Mouse (Mus musculus) liver, postnatal 0 days (tissue): ENCODE measurements at regions not wholly inside any gene's neighbourhood (a gene's known extent, or its start where the extent isn't known, plus 50 kb on each side); places are given as distances from the start of the nearest gene placed in this dataset.

Experiments used
- ATAC-seq: fragments of 200-750 bp; cut with Nextera tagmentation; 2 replicates; pipeline ENCODE4 v1.8.0; 2017; ENCODE audit warnings: mild to moderate bottlenecking, moderate library complexity
- DNase-seq: peaks from one replicate; pipeline ENCODE4 v3.0.0-alpha.2; 2016
- H3K27ac ChIP-seq: fragments of 300-500 bp; sonication (generic); 2 replicates; pipeline ENCODE4 v1.5.1; 2014; ENCODE audit warnings: antibody characterized with exemption, moderate library complexity, mild to moderate bottlenecking, low read depth
- H3K27me3 ChIP-seq: fragments of 300-500 bp; sonication (generic); 2 replicates; pipeline ENCODE4 v1.6.1; 2014; ENCODE audit warnings: low read length, control low read depth, mixed read lengths; ENCODE audit not compliant: insufficient read depth
- H3K36me3 ChIP-seq: fragments of 300-500 bp; sonication (generic); replicated peaks from 2 replicates; pipeline ENCODE4 v1.6.1; 2014; ENCODE audit warnings: mild to moderate bottlenecking, control low read depth, low read length, moderate library complexity, mixed read lengths; ENCODE audit not compliant: insufficient read depth
- H3K4me1 ChIP-seq: fragments of 300-500 bp; sonication (generic); 2 replicates; pipeline ENCODE4 v1.6.1; 2014; ENCODE audit warnings: antibody characterized with exemption, mild to moderate bottlenecking, control low read depth; ENCODE audit not compliant: insufficient read depth
- H3K4me2 ChIP-seq: fragments of 300-500 bp; sonication (generic); 2 replicates; pipeline ENCODE4 v1.6.1; 2014; ENCODE audit warnings: low read depth, mild to moderate bottlenecking, low read length, moderate library complexity, mixed read lengths
- H3K4me3 ChIP-seq: fragments of 300-500 bp; sonication (generic); 2 replicates; pipeline ENCODE4 v1.5.1; 2014; ENCODE audit warnings: low read depth, low read length
- H3K9ac ChIP-seq: fragments of 300-500 bp; sonication (generic); replicated peaks from 2 replicates; pipeline ENCODE4 v1.6.1; 2014; ENCODE audit warnings: mild to moderate bottlenecking, moderate library complexity
- H3K9me3 ChIP-seq: fragments of 300-500 bp; sonication (generic); 2 replicates; pipeline ENCODE4 v1.6.1; 2016; ENCODE audit warnings: mild to moderate bottlenecking, control low read depth, low read length, mixed read lengths
- CTCF ChIP-seq: sonication (generic); IDR thresholded peaks from 2 replicates; pipeline ENCODE4 v1.5.1; 2016; ENCODE audit warnings: antibody characterized with exemption, low read depth
- EP300 ChIP-seq: IDR thresholded peaks from 2 replicates; pipeline ENCODE4 v1.6.1; 2016; ENCODE audit warnings: antibody characterized with exemption, low read depth, mild to moderate bottlenecking
- WGBS: fragments of 180-500 bp; shearing (Covaris S2); extraction: QIAGEN DNeasy Blood & Tissue Kit; methylation state at CpG from one replicate; pipeline ENCODE4 v1.1.7; 2014; ENCODE audit not compliant: insufficient replicate concordance; 5-methylcytosine and 5-hydroxymethylcytosine counted together

DNA sequence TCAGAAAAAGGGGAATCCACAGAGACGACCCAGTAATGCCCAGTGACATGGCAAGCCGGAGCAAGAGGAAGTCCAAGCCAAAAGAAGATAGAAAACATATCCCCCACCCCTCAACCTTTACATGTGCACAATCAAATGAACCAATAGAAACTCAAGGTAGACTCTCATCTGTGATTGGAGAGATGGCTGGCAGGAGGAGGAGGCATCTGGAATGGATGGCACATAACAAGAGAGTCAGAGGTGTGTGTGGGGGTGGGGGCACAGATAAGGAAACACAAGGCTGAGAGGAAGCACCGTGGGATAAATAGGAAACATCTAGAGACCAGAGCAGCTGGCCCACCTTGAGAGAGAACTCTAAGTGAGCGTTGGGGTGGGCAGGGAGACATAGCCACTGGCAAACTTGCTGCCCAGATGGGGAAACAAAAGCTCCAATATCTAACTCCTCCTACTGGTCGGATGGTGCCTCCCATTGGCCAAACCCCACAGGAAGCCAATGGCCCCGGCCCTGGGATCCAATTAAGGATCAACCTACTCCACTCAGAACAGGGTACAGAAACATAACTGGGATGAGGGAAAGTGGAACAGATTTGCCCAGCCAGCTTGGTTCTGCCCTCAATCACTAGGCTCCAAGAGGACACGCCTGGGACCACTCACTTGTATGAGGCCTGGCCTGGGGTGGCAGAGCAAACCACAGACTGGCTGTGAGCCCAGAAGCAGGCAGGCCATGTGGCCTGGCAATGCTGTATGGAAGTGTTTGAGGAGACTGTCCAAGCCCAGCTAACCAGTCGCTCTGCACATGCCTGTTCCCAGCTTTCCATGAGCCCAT lies 357.9 kb downstream of the Bcor start:
- Histone ChIP-seq H3K4me3 (no peak overlapping the region), H3K27me3 (peaks cover 12% of the 10 kb centered on the region; the same call in 1 of the 2 replicates), H3K36me3 (no peaks in the 10 kb centered on the region), H3K9me3 (no peaks in the 10 kb centered on the region), H3K4me1 (no peaks in the 10 kb centered on the region), H3K27ac (no peak overlapping the region), H3K9ac (no peak overlapping the region), H3K4me2 (no peak overlapping the region)
- ATAC-seq, result no peak
- WGBS, result 46% methylated on average over 8 of the region's 8 CpGs
- DNase-seq, result no peak
- TF ChIP-seq EP300, result no peak
- no peak for TF ChIP-seq CTCF

GRCm38 (mm10) chrX:11803239-11803638 lies 356.9 kb downstream of the Bcor start:
- Histone ChIP-seq H3K4me3 (no peak overlapping the region), H3K4me2 (no peak overlapping the region), H3K36me3 (no peaks in the 10 kb centered on the region), H3K9me3 (no peaks in the 10 kb centered on the region), H3K27me3 (peaks cover 18% of the 10 kb centered on the region), H3K9ac (no peak overlapping the region), H3K4me1 (no peaks in the 10 kb centered on the region), H3K27ac (no peak overlapping the region)
- ATAC-seq (no peak), DNase-seq (no peak)
- no peak for TF ChIP-seq CTCF
- no peak for TF ChIP-seq EP300
- 26% methylated on average over 9 of the region's 9 CpGs for WGBS

GRCm38 (mm10) chrX:11806896-11807252 lies 353.3 kb downstream of the Bcor start:
- DNase-seq, result no peak
- TF ChIP-seq EP300 (no peak), CTCF (no peak)
- Histone ChIP-seq H3K36me3 (no peaks in the 10 kb centered on the region), H3K4me3 (peak overlapping the region; percentile 45), H3K9ac (peak overlapping the region; percentile 54; the same call in 1 of the 2 replicates), H3K27ac (no peak overlapping the region), H3K4me1 (no peaks in the 10 kb centered on the region), H3K27me3 (peaks cover 18% of the 10 kb centered on the region), H3K9me3 (no peaks in the 10 kb centered on the region), H3K4me2 (peak overlapping the region; percentile 77)
- WGBS, result 10% methylated on average over 22 of the region's 22 CpGs
- no peak; the same call in 1 of the 2 replicates for ATAC-seq

DNA sequence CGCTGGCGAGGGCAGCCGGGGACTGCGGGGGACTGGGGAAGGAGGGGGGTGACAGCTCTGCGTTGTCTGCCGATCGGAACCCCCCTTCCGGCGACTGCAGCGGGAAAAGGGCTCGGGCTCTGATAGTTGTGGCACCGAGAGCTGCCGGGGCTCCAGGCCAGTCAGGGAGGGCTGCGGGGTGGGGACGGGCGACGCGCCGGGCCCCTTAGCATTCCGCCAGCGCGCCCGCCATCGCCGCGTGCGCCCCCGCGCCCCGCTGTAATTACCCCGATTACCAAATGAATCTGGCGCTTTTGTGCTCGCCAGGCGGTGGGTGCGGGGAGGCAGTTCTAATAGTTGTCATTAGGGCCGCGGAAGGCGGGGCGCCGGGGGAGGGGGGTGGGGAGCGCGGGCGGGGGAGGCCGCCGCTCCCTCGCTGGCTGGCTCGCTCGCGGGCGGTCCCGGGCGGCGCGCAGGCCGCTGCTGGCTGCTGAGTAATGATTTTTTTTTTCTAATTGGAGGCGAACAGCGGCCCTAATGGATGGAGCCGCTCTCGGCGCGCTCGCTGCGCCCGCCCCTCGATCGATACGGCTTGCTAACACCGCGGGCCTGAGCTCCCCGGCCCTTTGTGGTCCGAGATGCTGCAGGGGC lies 352.8 kb downstream of the Bcor start:
- WGBS, result 4% methylated on average over 37 of the region's 71 CpGs
- DNase-seq, result peak; percentile 51
- Histone ChIP-seq H3K9me3 (no peaks in the 10 kb centered on the region), H3K36me3 (no peaks in the 10 kb centered on the region), H3K27me3 (peaks cover 18% of the 10 kb centered on the region), H3K4me2 (peak overlapping the region; percentile 77), H3K4me3 (peak overlapping the region; percentile 45), H3K4me1 (no peaks in the 10 kb centered on the region), H3K27ac (no peak overlapping the region), H3K9ac (peak overlapping the region; percentile 54; the same call in 1 of the 2 replicates)
- ATAC-seq, result peak; percentile 83
- TF ChIP-seq EP300, result no peak
- TF ChIP-seq CTCF, result no peak

GRCm38 (mm10) chrX:11807883-11808262 lies 352.3 kb downstream of the Bcor start:
- H3K27ac ChIP-seq, result no peak overlapping the region

DNA sequence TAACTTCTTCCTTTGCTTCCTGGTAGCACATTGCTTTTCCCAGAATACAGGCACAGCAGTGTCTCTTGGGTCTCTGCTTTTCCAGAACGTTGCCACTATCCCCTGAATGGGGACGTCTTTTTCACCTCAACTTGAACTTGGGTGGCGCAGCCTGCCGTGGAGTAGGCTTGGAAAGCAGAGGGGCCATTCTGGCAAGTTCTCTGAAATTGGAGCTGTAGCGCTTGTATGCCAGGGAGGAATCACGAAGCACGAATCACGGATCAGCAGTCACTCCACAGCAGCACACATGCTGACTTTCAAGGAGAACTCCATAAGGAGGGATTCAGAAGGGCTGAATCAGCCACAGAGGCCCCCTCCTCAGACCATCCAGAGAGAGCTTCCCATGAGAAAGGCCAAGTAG lies 351.2 kb downstream of the Bcor start:
- 72% methylated on average over 8 of the region's 8 CpGs for WGBS
- TF ChIP-seq CTCF (no peak), EP300 (no peak)
- H3K27ac ChIP-seq, result no peak overlapping the region
- peaks cover 18% of the 10 kb centered on the region for H3K27me3 ChIP-seq
- DNase-seq, result no peak
- ATAC-seq, result no peak
- H3K9me3 ChIP-seq, result no peaks in the 10 kb centered on the region
- no peaks in the 10 kb centered on the region for H3K4me1 ChIP-seq
- no peaks in the 10 kb centered on the region for H3K36me3 ChIP-seq
- H3K4me3 ChIP-seq, result no peak overlapping the region
- no peak overlapping the region for H3K9ac ChIP-seq
- H3K4me2 ChIP-seq, result no peak overlapping the region

More at GRCm38 (mm10) chrX:11807883-11808262, 352.3 kb downstream of the Bcor start:
- 20% methylated on average over 9 of the region's 9 CpGs for WGBS
- ATAC-seq, result no peak
- no peak for TF ChIP-seq EP300
- no peak for TF ChIP-seq CTCF
- peaks cover 18% of the 10 kb centered on the region for H3K27me3 ChIP-seq
- no peaks in the 10 kb centered on the region for H3K9me3 ChIP-seq
- no peak overlapping the region for H3K9ac ChIP-seq
- no peaks in the 10 kb centered on the region for H3K4me1 ChIP-seq
- no peak for DNase-seq
- H3K36me3 ChIP-seq, result no peaks in the 10 kb centered on the region
- peak overlapping the region; percentile 77 for H3K4me2 ChIP-seq
- H3K4me3 ChIP-seq, result peak overlapping the region; percentile 45
